Mouse (Mus musculus) heart, embryonic 15.5 days (tissue): ENCODE results near the gene Pip4k2b. TPM values are rescaled to one million over a fixed set of nuclear protein-coding genes. Genes with fewer than 3 reads are reported as not detected.

Experiments used
- ATAC-seq: fragments of 200-750 bp; cut with Nextera tagmentation; replicated peaks from 2 replicates; pipeline ENCODE4 v1.8.0; 2017; ENCODE audit warnings: low read depth, moderate TSS enrichment; ENCODE audit not compliant: insufficient number of reproducible peaks, insufficient read depth, low FRiP score
- H3K27ac ChIP-seq: fragments of 300-500 bp; sonication (generic); 2 replicates; pipeline ENCODE4 v1.5.1; 2015; ENCODE audit warnings: mild to moderate bottlenecking, inconsistent platforms
- H3K27me3 ChIP-seq: fragments of 300-500 bp; sonication (generic); 2 replicates; pipeline ENCODE4 v1.6.1; 2015; ENCODE audit warnings: inconsistent platforms
- H3K36me3 ChIP-seq: fragments of 300-500 bp; sonication (generic); 2 replicates; pipeline ENCODE4 v1.6.1; 2015; ENCODE audit warnings: mild to moderate bottlenecking, inconsistent platforms
- H3K4me1 ChIP-seq: fragments of 300-500 bp; sonication (generic); replicated peaks from 2 replicates; pipeline ENCODE4 v1.6.1; 2015; ENCODE audit warnings: inconsistent platforms
- H3K4me2 ChIP-seq: fragments of 300-500 bp; sonication (generic); 2 replicates; pipeline ENCODE4 v1.6.1; 2015; ENCODE audit warnings: inconsistent platforms, mild to moderate bottlenecking, moderate library complexity
- H3K4me3 ChIP-seq: fragments of 300-500 bp; sonication (generic); 2 replicates; pipeline ENCODE4 v1.5.1; 2015; ENCODE audit warnings: mild to moderate bottlenecking, inconsistent platforms
- H3K9ac ChIP-seq: fragments of 300-500 bp; sonication (generic); 2 replicates; pipeline ENCODE4 v1.6.1; 2015; ENCODE audit warnings: mild to moderate bottlenecking, inconsistent platforms
- H3K9me3 ChIP-seq: fragments of 300-500 bp; sonication (generic); replicated peaks from 2 replicates; pipeline ENCODE4 v1.6.1; 2016; ENCODE audit warnings: inconsistent platforms
- WGBS: fragments of 180-500 bp; shearing (Covaris S2); methylation state at CpG from one replicate; pipeline ENCODE4 v1.1.7; 2015; ENCODE audit warnings: mixed read lengths; 5-methylcytosine and 5-hydroxymethylcytosine counted together
- polyA plus RNA-seq: library from polyadenylated mRNA; unstranded; fragments of >200 nt; fragmentation: Nextera tagmentation; extraction: Ambion mirVana; gene quantifications from 2 replicates; pipeline ENCODE4 v1.2.1, GENCODE M21; 2015

Gene Pip4k2b
- polyA plus RNA-seq, 1 experiment from 2014 or later = 0.82 TPM

- Histone ChIP-seq H3K9me3 (no peaks in the 10 kb centered on the region), H3K4me1 (peaks cover 19% of the 10 kb centered on the region), H3K27ac (no peak overlapping the region), H3K9ac (no peak overlapping the region), H3K4me3 (no peak overlapping the region), H3K36me3 (peaks cover 55% of the 10 kb centered on the region), H3K4me2 (no peak overlapping the region), H3K27me3 (no peaks in the 10 kb centered on the region)
- no peak for ATAC-seq
- WGBS = 68% methylated on average over 5 of the region's 5 CpGs
Observed at GRCm38 (mm10) chr11:97776497-97777128, 32.1 kb upstream of the Pip4k2b start.

- no peak for ATAC-seq
- H3K9ac ChIP-seq = no peak within 1 kb of the TSS
- H3K27me3 ChIP-seq = no peaks in the 10 kb centered on the region
- H3K4me2 ChIP-seq = no peak within 1 kb of the TSS
- H3K36me3 ChIP-seq = peaks cover 53% of the 10 kb centered on the region
- H3K27ac ChIP-seq = no peak within 1 kb of the TSS
- WGBS = 54% methylated on average over 17 of the region's 17 CpGs
- no peaks in the 10 kb centered on the region for H3K9me3 ChIP-seq
- no peak within 1 kb of the TSS for H3K4me3 ChIP-seq
- H3K4me1 ChIP-seq = peaks cover 15% of the 10 kb centered on the region
Observed at GRCm38 (mm10) chr11:97775808-97776496, 31.4 kb upstream of the Pip4k2b start, which contains the start of gene 1700001P01Rik. Gene 1700001P01Rik (minus strand): TSS chr11:97775918.

- Histone ChIP-seq H3K4me3 (no peak overlapping the region), H3K9ac (no peak overlapping the region), H3K4me1 (peaks cover 8% of the 10 kb centered on the region), H3K27ac (no peak overlapping the region), H3K4me2 (no peak overlapping the region), H3K9me3 (no peaks in the 10 kb centered on the region), H3K36me3 (peaks cover 46% of the 10 kb centered on the region), H3K27me3 (no peaks in the 10 kb centered on the region)
- 78% methylated on average over 13 of the region's 13 CpGs for WGBS
- no peak for ATAC-seq
Observed at GRCm38 (mm10) chr11:97775186-97775585, 30.7 kb upstream of the Pip4k2b start.

DNA sequence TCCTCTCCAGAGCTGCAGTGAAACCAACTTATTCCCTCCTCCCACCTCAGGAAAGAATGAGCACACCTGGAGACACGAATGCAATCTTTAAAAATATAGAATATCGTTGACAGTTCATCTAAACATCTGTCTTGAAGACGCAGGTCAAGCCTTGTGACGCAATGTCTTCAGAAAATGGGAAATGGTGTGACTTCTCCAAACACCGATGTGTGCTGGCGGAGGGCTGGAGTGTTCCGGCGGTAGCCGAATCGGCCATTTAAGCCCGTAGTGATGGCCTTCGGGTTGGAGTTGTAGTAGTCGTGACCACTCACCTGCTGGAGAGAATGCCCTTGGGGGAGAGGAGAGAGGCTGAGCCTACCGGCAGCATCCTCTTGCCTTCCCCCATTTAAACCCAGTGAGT, 26.9 kb upstream of the Pip4k2b start:
- Histone ChIP-seq H3K36me3 (peaks cover 10% of the 10 kb centered on the region; the same call in 1 of the 2 replicates), H3K4me3 (no peak overlapping the region), H3K9me3 (no peaks in the 10 kb centered on the region), H3K4me1 (peaks cover 4% of the 10 kb centered on the region; the same call in 1 of the 2 replicates), H3K4me2 (no peak overlapping the region), H3K27me3 (no peaks in the 10 kb centered on the region), H3K27ac (no peak overlapping the region), H3K9ac (no peak overlapping the region)
- ATAC-seq = no peak
- WGBS = 71% methylated on average over 14 of the region's 14 CpGs

- Histone ChIP-seq H3K4me2 (no peak overlapping the region), H3K27me3 (no peaks in the 10 kb centered on the region), H3K4me1 (peaks cover 16% of the 10 kb centered on the region), H3K9ac (no peak overlapping the region), H3K4me3 (no peak overlapping the region), H3K27ac (no peak overlapping the region), H3K9me3 (no peaks in the 10 kb centered on the region), H3K36me3 (no peaks in the 10 kb centered on the region)
- 23% methylated on average over 2 of the region's 2 CpGs for WGBS
- ATAC-seq = no peak
Observed at GRCm38 (mm10) chr11:97769704-97770103, 25.2 kb upstream of the Pip4k2b start.

DNA sequence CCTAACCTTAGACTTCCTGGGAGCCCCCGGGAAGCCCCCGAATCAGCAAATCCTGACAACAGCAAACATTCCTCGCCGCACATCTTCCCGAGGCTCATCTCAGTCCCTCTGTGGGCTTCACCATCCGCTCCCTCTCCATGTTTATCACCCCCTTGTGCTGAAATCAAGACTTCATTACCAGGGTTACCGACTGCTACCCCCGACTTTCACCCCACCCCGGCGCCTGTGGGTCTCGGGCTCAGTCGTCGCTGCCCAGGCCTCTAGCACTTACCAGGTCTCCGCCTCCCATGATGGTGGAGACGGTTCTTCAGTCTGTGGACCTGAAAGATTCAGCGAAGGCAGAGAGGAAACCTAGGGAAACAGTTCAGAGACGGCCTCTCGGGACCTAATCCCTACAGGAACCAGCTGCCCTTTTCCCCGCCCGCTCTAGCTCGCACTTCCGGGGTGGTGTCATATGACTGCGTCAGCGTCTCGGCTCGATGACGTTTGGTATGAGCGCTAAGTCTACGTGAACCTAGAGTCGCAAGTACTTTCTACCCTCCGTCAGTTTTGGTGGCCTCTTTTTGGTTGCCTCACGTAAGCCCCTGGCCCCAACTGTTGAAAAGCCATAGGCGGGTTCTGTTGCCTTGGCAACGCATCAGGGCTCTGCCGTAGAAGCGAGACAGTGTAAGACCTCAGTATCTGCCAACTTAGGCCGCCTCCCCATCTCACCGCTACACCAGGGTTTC, 21.8 kb upstream of the Pip4k2b start, which contains the start of gene Cwc25:
Cwc25 (minus strand) TSS at position 403 of the 728 bp plus-strand sequence.
- Histone ChIP-seq H3K9me3 (no peaks in the 10 kb centered on the region), H3K9ac (peak within 1 kb of the TSS; percentile 89), H3K27ac (peak within 1 kb of the TSS; percentile 90), H3K27me3 (no peaks in the 10 kb centered on the region), H3K4me3 (peak within 1 kb of the TSS; percentile 91), H3K4me1 (peaks cover 16% of the 10 kb centered on the region), H3K36me3 (peaks cover 23% of the 10 kb centered on the region), H3K4me2 (peak within 1 kb of the TSS; percentile 83)
- ATAC-seq = peak; percentile 91
- WGBS = under 1% methylated on average over 38 of the region's 38 CpGs

GRCm38 (mm10) chr11:97761638-97762037, 17.1 kb upstream of the Pip4k2b start:
- no peak overlapping the region for H3K27ac ChIP-seq
- no peak overlapping the region for H3K9ac ChIP-seq
- peaks cover 48% of the 10 kb centered on the region for H3K36me3 ChIP-seq
- peaks cover 12% of the 10 kb centered on the region for H3K4me1 ChIP-seq
- no peaks in the 10 kb centered on the region for H3K27me3 ChIP-seq
- no peak overlapping the region for H3K4me2 ChIP-seq
- ATAC-seq = no peak
- no peaks in the 10 kb centered on the region for H3K9me3 ChIP-seq
- no peak overlapping the region for H3K4me3 ChIP-seq

- Histone ChIP-seq H3K9me3 (no peaks in the 10 kb centered on the region), H3K36me3 (peaks cover 65% of the 10 kb centered on the region), H3K27me3 (no peaks in the 10 kb centered on the region), H3K4me3 (no peak overlapping the region), H3K9ac (no peak overlapping the region), H3K27ac (no peak overlapping the region), H3K4me1 (no peaks in the 10 kb centered on the region), H3K4me2 (no peak overlapping the region)
- ATAC-seq = no peak
- WGBS = 58% methylated on average over 6 of the region's 6 CpGs
Observed at GRCm38 (mm10) chr11:97758942-97759341, 14.4 kb upstream of the Pip4k2b start.

DNA sequence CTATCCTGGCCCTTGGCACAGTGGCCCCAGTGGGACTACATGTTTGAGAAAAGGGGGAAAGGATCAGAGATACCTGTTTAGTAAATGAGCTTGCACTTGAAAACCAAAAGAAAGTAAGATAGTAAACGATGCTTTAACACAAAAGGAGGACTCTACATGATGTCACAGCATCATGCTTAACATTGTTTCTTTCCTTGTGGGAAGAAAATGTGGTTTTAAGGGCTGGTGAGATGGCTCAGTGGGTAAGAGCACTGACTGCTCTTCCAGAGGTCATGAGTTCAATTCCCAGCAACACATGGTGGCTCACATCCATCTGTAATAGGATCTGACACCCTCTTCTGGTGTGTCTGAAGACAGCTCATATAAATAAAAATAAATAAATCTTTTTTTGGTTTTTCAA, 13.6 kb upstream of the Pip4k2b start:
- H3K4me3 ChIP-seq = no peak overlapping the region
- WGBS = 95% methylated on average over 1 of the region's 1 CpGs
- H3K27me3 ChIP-seq = no peaks in the 10 kb centered on the region
- no peak overlapping the region for H3K27ac ChIP-seq
- no peaks in the 10 kb centered on the region for H3K9me3 ChIP-seq
- no peak overlapping the region for H3K9ac ChIP-seq
- ATAC-seq = no peak
- no peak overlapping the region for H3K4me2 ChIP-seq
- peaks cover 68% of the 10 kb centered on the region for H3K36me3 ChIP-seq
- H3K4me1 ChIP-seq = no peaks in the 10 kb centered on the region

DNA sequence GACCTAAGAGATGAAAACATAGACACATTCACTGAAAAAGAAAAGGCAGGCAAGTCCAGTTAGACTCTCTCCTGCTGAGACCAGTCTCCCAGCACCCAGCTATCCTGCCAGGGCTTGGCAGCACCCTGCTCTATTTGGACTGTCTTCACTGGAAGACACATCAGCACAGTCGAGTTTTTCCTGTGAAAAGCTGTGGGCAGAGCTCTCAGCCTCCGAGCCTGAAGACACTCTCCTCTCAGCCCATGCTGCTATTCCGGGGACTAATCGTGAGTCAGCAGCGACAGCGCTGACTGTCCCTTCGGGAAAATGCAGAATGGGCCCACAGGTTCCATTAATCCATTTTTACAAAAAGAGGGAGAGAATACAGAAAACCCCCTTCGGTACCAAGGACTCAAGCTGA, 8.8 kb upstream of the Pip4k2b start:
- Histone ChIP-seq H3K9me3 (no peaks in the 10 kb centered on the region), H3K4me2 (no peak overlapping the region), H3K4me1 (no peaks in the 10 kb centered on the region), H3K27ac (no peak overlapping the region), H3K36me3 (peaks cover 66% of the 10 kb centered on the region), H3K4me3 (no peak overlapping the region), H3K9ac (no peak overlapping the region), H3K27me3 (no peaks in the 10 kb centered on the region)
- no peak for ATAC-seq
- 90% methylated on average over 8 of the region's 8 CpGs for WGBS

DNA sequence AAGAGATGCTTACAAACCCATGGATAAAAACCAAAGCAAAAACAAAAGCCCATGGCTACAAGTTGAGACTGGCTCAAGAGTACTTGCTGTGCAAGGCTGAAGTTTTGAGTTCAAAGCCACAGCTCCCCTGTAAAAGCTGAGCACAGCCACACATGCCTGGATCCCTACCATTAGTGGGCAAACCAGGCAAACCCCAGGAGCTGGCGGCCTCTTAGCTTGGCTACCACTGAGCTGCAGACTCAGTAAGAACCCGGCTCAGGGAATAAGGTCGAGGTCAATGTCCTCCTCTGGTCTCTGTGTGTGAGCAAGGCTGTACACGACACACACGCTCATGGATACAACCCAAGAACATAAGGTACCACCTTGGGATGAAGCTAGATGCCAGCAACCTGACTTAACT, 4.0 kb upstream of the Pip4k2b start:
- no peaks in the 10 kb centered on the region for H3K27me3 ChIP-seq
- peaks cover 4% of the 10 kb centered on the region for H3K4me1 ChIP-seq
- no peaks in the 10 kb centered on the region for H3K9me3 ChIP-seq
- no peak overlapping the region for H3K27ac ChIP-seq
- WGBS = 84% methylated on average over 5 of the region's 5 CpGs
- ATAC-seq = no peak
- H3K4me3 ChIP-seq = no peak overlapping the region
- H3K4me2 ChIP-seq = no peak overlapping the region
- H3K36me3 ChIP-seq = peaks cover 50% of the 10 kb centered on the region
- H3K9ac ChIP-seq = no peak overlapping the region
